Mouse (Mus musculus): ENCODE measurements around the gene Syndig1.

Gene Syndig1

GRCm38 (mm10) chr2:149983107-149983506 is 154.1 kb downstream of the Syndig1 start:
- no peak for DNase-seq (ENCODE audit: low read depth)

- DNase-seq (ENCODE audit: low read depth), result no peak
Observed at GRCm38 (mm10) chr2:149987610-149988009, 158.6 kb downstream of the Syndig1 start.

DNA sequence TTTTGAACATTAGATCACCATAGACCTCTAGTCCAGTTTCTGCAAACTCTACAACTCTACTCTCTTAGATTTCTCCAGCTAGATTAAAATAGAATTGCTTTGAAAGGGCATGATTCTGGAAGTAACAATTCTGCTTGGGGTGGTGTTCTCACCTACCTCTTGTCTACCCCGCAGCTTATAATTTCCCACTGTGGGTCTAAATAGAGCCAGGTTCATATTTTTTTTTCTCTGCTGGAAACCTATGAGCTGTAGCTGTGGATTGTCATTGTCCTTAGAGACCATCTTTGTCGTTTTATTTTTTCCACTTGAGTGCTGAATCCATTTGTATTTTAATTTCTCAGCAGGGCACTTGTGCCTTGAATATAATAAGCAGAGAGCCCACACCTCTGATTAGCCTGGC is 162.5 kb downstream of the Syndig1 start:
- no peak for DNase-seq (ENCODE audit: low read depth)

GRCm38 (mm10) chr2:149992921-149993320 is 163.9 kb downstream of the Syndig1 start:
- DNase-seq (ENCODE audit: low read depth), result no peak

DNA sequence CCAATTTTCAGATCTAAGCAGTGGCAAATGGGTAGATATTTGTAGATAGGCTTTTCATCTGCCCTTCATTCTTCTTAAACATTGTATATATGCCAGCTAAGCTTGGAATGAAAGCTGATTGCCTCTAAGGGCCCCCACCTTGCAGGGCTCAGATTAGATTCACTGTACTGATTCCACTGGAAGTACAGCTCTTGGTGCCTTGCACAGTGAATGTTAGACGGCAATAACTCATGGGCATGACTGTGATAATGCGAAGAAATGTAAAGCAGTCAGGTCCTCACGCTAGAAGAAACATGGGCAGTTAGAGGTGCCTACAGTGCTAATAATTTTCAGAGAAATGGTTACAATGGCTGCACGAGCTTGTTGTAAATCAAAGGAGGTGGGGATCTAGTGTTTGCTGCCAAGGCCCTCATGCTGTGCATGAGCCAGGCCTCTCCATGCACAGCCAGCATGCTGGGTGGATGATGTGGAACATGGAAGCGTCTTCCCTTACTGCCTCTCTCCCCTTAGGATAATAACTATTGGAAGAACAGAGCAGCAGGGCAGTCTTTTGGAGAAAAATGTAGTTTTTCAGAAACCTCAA is 167.5 kb downstream of the Syndig1 start:
- DNase-seq (ENCODE audit: low read depth), result no peak

GRCm38 (mm10) chr2:149997657-149998056 is 168.6 kb downstream of the Syndig1 start:
- no peak for DNase-seq (ENCODE audit: low read depth)

GRCm38 (mm10) chr2:149998373-149999108 is 169.5 kb downstream of the Syndig1 start:
- DNase-seq (ENCODE audit: low read depth), result no peak

- DNase-seq (ENCODE audit: low read depth), result no peak
Observed at GRCm38 (mm10) chr2:150000564-150000963, 171.6 kb downstream of the Syndig1 start.

GRCm38 (mm10) chr2:150003499-150003898 is 174.5 kb downstream of the Syndig1 start:
- no peak for DNase-seq (ENCODE audit: low read depth)

DNA sequence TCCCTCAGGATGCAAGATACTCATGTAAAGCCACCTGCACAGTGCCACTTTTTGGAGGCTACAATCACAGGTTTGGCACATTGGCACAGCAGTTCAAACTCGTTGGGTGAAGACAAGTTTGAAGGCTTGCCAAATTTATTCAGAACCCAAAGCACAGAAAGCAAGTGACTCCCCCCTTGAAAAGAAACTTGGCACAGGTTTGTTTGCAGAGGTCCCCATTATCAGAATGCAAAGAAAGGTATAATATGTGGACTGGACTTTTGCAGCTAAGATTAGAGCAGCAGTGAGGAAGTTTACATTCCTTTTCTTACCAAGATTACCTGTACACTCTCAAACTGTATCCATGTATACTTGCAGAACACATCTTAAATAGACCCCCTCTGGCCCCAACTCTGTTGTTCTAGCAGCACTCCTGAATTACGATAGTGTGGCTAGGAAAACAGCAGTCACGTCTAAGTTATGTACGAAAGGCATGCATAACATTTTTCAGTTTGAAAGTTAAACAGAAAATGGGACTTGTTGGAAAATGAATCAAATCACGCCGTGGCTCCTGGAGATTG is 183.9 kb downstream of the Syndig1 start:
- DNase-seq (ENCODE audit: low read depth), result no peak

GRCm38 (mm10) chr2:150013785-150014184 is 184.8 kb downstream of the Syndig1 start:
- no peak for DNase-seq (ENCODE audit: low read depth)

- no peak for DNase-seq (ENCODE audit: low read depth)
Observed at GRCm38 (mm10) chr2:150016303-150016702, 187.3 kb downstream of the Syndig1 start.

DNA sequence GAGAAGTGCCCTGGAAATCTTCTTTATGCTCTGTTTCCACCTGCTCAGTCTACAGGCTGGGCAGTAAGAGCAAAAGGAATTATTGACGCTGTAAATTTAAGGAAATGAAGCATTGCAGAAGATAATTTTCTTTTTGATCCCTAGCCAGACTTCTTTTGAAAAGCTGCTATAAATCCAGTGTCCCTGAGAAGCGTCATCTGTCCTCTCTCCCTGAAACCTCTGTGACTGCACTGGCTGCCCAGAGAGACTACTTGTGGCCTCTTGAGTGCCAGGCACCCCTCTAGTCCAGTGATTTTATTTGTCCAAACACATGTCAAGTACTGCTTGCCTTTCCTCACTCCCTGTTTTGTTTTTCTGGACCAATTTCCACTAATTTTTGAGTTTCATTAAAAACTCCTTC is 191.7 kb downstream of the Syndig1 start:
- DNase-seq (ENCODE audit: low read depth), result no peak

DNA sequence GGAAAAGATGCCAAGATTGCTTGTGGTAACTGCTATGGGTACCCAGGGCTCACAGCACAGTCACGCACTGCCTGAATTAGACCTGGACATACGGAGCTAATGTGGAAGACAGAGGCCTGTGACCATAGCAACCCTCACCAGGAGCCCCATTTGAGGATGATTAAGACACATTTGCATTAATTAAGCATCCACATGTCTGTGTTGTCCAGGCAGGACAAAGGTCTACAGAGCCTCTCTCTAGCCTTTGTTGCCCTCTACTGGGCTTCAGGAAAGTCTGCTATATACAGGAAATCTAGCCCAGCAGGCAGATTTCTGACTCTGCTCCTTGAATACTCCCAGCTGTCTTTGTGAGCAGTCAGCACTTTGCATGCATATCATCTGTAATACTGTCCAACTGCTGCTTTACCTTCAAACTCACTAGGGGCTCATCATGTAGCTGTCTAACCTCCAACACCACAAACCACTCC is 194.9 kb downstream of the Syndig1 start:
- DNase-seq (ENCODE audit: low read depth), result no peak

DNA sequence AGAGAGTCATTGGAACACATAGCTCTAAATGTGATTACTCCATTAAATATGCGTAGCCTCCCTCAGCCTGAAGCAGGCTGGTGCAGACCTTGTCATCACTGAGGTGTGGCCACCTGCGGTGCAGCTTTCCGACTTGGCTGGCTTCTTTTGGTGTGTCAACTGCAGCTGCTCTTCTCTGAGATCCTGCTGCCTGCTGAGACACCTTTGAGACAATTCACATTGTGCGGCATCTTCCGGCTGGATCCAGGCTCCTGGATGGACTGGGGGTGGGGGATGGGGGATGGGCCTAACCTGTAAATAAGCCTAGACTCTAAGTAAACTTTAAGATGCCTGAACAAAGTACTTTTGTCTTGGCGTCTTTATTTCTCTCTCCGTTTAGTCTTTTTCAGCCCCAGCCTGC is 214.5 kb downstream of the Syndig1 start:
- DNase-seq (ENCODE audit: low read depth), result no peak

Measured in c-Kit-positive CD71-positive TER-119-negative erythroid progenitor cells, embryonic 14.5 days (primary cell).